Mouse (Mus musculus) C2C12 (cell line): Measurements from ENCODE around the gene Nup43. TPM values are rescaled to one million over a fixed set of nuclear protein-coding genes. Genes with fewer than 3 reads are reported as not detected.
A peak's percentile ranks its signal among the peaks of the same experiment; 100 is the strongest.

Experiments used
- H3K27me3 ChIP-seq: one replicate; pipeline ENCODE4 v1.6.1; 2011; ENCODE audit not compliant: control insufficient read depth, insufficient read depth, insufficient read length
- H3K36me3 ChIP-seq: one replicate; pipeline ENCODE4 v1.6.1; 2011; ENCODE audit not compliant: control insufficient read depth, insufficient read depth
- H3K4me3 ChIP-seq: one replicate; pipeline ENCODE4 v1.5.1; 2011; ENCODE audit warnings: mild to moderate bottlenecking, control low read depth; ENCODE audit not compliant: poor library complexity, insufficient read depth, severe bottlenecking
- H3K79me2 ChIP-seq: one replicate; pipeline ENCODE4 v1.6.1; 2011; ENCODE audit not compliant: control insufficient read depth, insufficient read depth
- H3K79me3 ChIP-seq: one replicate; pipeline ENCODE4 v1.6.1; 2011; ENCODE audit warnings: low read depth, control low read depth
- H3ac ChIP-seq: one replicate; pipeline ENCODE3; 2011; ENCODE audit warnings: low read depth; ENCODE audit not compliant: control insufficient read depth, insufficient read length
- CEBPB ChIP-seq: IDR thresholded peaks from one replicate; pipeline ENCODE4 v1.6.1; 2011; ENCODE audit warnings: low read depth, mild to moderate bottlenecking, control low read depth, moderate library complexity
- CTCF ChIP-seq: IDR thresholded peaks from one replicate; pipeline ENCODE4 v1.5.1; 2011; ENCODE audit not compliant: control insufficient read depth, insufficient read depth, insufficient read length
- FOSL1 ChIP-seq: IDR thresholded peaks from one replicate; pipeline ENCODE4 v1.8.0; 2011; ENCODE audit warnings: mild to moderate bottlenecking, low read length; ENCODE audit not compliant: poor library complexity, insufficient read depth, severe bottlenecking
- MAX ChIP-seq: IDR thresholded peaks from one replicate; pipeline ENCODE4 v1.6.1; 2011; ENCODE audit warnings: mild to moderate bottlenecking, control low read depth
- MYOD1 ChIP-seq: IDR thresholded peaks from one replicate; pipeline ENCODE4 v1.6.1; 2011; ENCODE audit warnings: low read depth; ENCODE audit not compliant: control insufficient read depth, insufficient read length
- MYOG ChIP-seq: IDR thresholded peaks from one replicate; pipeline ENCODE4 v1.6.1; 2011; ENCODE audit not compliant: control insufficient read depth, insufficient read length; ENCODE audit errors: extremely low read depth
- USF1 ChIP-seq: IDR thresholded peaks from one replicate; pipeline ENCODE4 v1.6.1; 2011; ENCODE audit warnings: low read depth, mild to moderate bottlenecking, control low read depth, moderate library complexity
- polyA plus RNA-seq: library from polyadenylated mRNA; unstranded; fragments of >200 nt; fragmentation: generic; extraction: Trizol; gene quantifications from one replicate; pipeline ENCODE4 v1.2.1, GENCODE M21; 2012; ENCODE audit warnings: missing spikeins

Gene Nup43
- polyA plus RNA-seq, 1 experiment, result 35.1 TPM

GRCm38 (mm10) chr10:7700120-7700519 lies 32.8 kb downstream of the Nup43 start:
- Histone ChIP-seq H3K27me3 (no peaks in the 10 kb centered on the region), H3K79me2 (peaks cover 13% of the 10 kb centered on the region), H3K79me3 (peaks cover 2% of the 10 kb centered on the region), H3ac (no peak overlapping the region), H3K4me3 (no peak overlapping the region), H3K36me3 (peaks cover 94% of the 10 kb centered on the region)
- TF ChIP-seq USF1 (no peak), FOSL1 (no peak), MAX (no peak), CTCF (no peak), MYOD1 (no peak), CEBPB (no peak), MYOG (no peak)

GRCm38 (mm10) chr10:7702586-7702985 lies 35.3 kb downstream of the Nup43 start:
- TF ChIP-seq MAX (no peak), CEBPB (no peak), CTCF (no peak), MYOG (no peak), FOSL1 (no peak), USF1 (no peak), MYOD1 (no peak)
- Histone ChIP-seq H3K36me3 (peaks cover 95% of the 10 kb centered on the region), H3K79me2 (peaks cover 7% of the 10 kb centered on the region), H3K79me3 (peaks cover under 1% of the 10 kb centered on the region), H3K4me3 (no peak overlapping the region), H3ac (no peak overlapping the region), H3K27me3 (no peaks in the 10 kb centered on the region)

GRCm38 (mm10) chr10:7710121-7710520 lies 42.8 kb downstream of the Nup43 start:
- Histone ChIP-seq H3K4me3 (no peak overlapping the region), H3K79me3 (peaks cover 3% of the 10 kb centered on the region), H3K79me2 (peaks cover 10% of the 10 kb centered on the region), H3ac (no peak overlapping the region), H3K27me3 (no peaks in the 10 kb centered on the region), H3K36me3 (peaks cover 88% of the 10 kb centered on the region)
- TF ChIP-seq FOSL1 (no peak), MAX (no peak), CEBPB (no peak), CTCF (no peak), USF1 (no peak), MYOD1 (no peak), MYOG (no peak)

GRCm38 (mm10) chr10:7712506-7712905 lies 45.2 kb downstream of the Nup43 start:
- peaks cover 10% of the 10 kb centered on the region for H3K79me2 ChIP-seq
- no peak overlapping the region for H3ac ChIP-seq
- H3K27me3 ChIP-seq, result no peaks in the 10 kb centered on the region
- H3K4me3 ChIP-seq, result no peak overlapping the region
- peaks cover 3% of the 10 kb centered on the region for H3K79me3 ChIP-seq
- H3K36me3 ChIP-seq, result peaks cover 76% of the 10 kb centered on the region
- TF ChIP-seq MYOG, result no peak
- no peak for TF ChIP-seq CEBPB
- TF ChIP-seq MYOD1, result no peak
- TF ChIP-seq FOSL1, result no peak
- no peak for TF ChIP-seq USF1
- no peak for TF ChIP-seq MAX
- TF ChIP-seq CTCF, result no peak

- Histone ChIP-seq H3K36me3 (peaks cover 58% of the 10 kb centered on the region), H3K4me3 (no peak overlapping the region), H3K79me2 (no peaks in the 10 kb centered on the region), H3K27me3 (no peaks in the 10 kb centered on the region), H3ac (no peak overlapping the region), H3K79me3 (no peaks in the 10 kb centered on the region)
- TF ChIP-seq CEBPB, result no peak
These were observed 47.8 kb downstream of the Nup43 start for GRCm38 (mm10) chr10:7715056-7715455.

- Histone ChIP-seq H3K4me3 (peak within 1 kb of the TSS; percentile 67), H3K79me3 (peaks cover 44% of the 10 kb centered on the region), H3K27me3 (no peaks in the 10 kb centered on the region), H3K79me2 (peaks cover 52% of the 10 kb centered on the region), H3ac (peak within 1 kb of the TSS; percentile 91), H3K36me3 (no peaks in the 10 kb centered on the region)
- TF ChIP-seq CTCF, result no peak
- no peak for TF ChIP-seq CEBPB
- TF ChIP-seq USF1, result no peak
These were observed 58.6 kb downstream of the Nup43 start, which contains the start of gene Katna1 for GRCm38 (mm10) chr10:7725751-7726500. Gene Katna1, plus strand, starts transcription at chr10:7726000.
